Mouse (Mus musculus) B cell, adult (primary cell): ENCODE data around the gene AC124108.1. TPM values are rescaled to one million over a fixed set of nuclear protein-coding genes. Genes with fewer than 3 reads are reported as not detected.

Experiments used
- total RNA-seq: library from RNA; stranded (reverse); gene quantifications from 4 replicates; pipeline ENCODE4 v1.2.4, GENCODE M21; 2023; ENCODE audit not compliant: inconsistent age

AC124108.1 gene
- not detected in 4 replicates for total RNA-seq

DNA sequence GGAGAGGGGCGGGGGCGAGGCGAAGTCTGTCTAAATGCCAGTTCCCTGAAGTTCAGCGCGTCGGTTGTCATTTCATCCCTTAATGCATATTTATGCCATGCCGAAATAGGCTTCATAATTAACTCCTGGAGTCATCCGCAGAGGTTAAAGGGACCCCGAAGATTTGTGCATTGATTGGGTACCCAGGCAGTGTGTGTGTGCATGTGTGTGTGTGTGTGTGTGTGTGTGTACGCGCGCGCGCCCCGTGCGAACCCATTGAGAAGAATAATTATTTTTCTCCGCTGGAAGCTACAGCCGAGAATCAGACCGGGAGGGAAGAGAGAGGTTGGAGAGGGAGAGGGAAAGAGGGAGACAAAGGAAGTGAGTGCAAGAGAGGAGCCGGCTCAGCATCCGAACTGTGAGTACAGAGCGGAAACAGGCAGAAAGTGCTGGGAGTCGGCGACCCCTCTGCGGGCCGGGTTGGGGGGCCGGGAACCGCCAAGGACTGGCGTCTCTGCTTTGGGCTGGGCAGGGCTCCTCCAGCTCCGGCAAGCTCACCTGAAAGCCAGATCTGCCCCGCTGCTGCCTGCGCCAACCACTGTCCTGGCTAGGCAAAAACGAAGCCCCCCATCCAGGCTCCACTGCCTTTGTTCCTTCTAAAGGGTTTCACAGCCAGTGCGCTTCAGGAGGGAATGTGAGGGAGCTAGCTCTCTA lies at the start of gene AC124108.1, which contains the start of gene Lemd1:
TSS of gene AC124108.1 (plus strand) at position 365 of the 693 bp plus-strand sequence.
TSS of gene Lemd1 (plus strand) at position 339 of the 693 bp plus-strand sequence.

DNA sequence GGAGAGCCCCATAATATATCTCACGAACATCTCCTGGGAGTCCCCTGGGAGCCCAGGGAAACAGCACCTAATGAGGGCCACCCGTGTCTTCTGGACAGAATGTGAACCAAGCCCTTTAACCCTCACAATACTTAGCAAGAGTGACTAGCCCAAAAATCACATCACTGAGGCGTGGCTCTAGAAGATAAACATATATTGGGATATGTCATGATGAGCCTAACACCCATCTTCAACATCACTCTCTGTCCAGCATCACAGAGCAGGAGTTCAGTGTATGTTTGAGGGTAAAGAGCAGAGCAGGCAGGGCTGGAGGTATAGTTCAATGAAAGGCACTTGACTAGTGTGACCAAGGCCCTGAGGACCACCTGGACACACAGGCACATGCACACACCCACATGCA lies 38.4 kb downstream of the AC124108.1 start, which contains the start of gene Gm10188:
TSS of gene Gm10188 (minus strand) at position 101 of the 400 bp plus-strand sequence.

Other genes starting within 250 kb of the AC124108.1 start
- gene Slc45a3, start 228.5 kb upstream of the AC124108.1 start, total RNA-seq = 0.90 to 2.0 TPM (median 1.5 TPM) in 4 replicates
- gene Elk4, start 183.8 kb upstream of the AC124108.1 start, total RNA-seq = 309 to 345 TPM (median 326 TPM) in 4 replicates
- gene Mfsd4a, start 123.4 kb upstream of the AC124108.1 start, total RNA-seq = 0.21 to 0.72 TPM (median 0.53 TPM) in 4 replicates
- gene Cdk18, start 51.8 kb upstream of the AC124108.1 start, total RNA-seq = 0.86 TPM in 1 of 4 replicates, not detected in the others
- not detected in 4 replicates for gene Lemd1, start within 50 bp of the AC124108.1 start, total RNA-seq
- gene Gm10188, start 38.3 kb downstream of the AC124108.1 start, total RNA-seq = not detected in 4 replicates
- gene Klhdc8a, start 107.2 kb downstream of the AC124108.1 start, total RNA-seq = 0.12 to 0.13 TPM (median 0.12 TPM) in 3 of 4 replicates, not detected in the other
- 119 to 125 TPM (median 122 TPM) in 4 replicates for gene Nuak2, start 124.7 kb downstream of the AC124108.1 start, total RNA-seq
- 0.24 to 0.87 TPM (median 0.66 TPM) in 4 replicates for gene Tmcc2, start 199.8 kb downstream of the AC124108.1 start, total RNA-seq
- 21.6 to 26.0 TPM (median 24.0 TPM) in 4 replicates for gene Dstyk, start 226.1 kb downstream of the AC124108.1 start, total RNA-seq